In genomic region chr5:111770266-111770665, GRCm38 (mm10) we compare ENCODE assay signal across 11 mouse cellular contexts. TPM values are rescaled to one million over a fixed set of nuclear protein-coding genes. Genes with fewer than 3 reads are reported as not detected.
DNase-seq lines count a peak whose midpoint lies in the region; ATAC-seq and TF ChIP-seq lines count a peak whose summit lies in the region.
"Had no signal": no experiment of that assay in that cellular context is flagged by ENCODE, and none has a peak within 500 bp of the region (broad histone marks: within the 10 kb centered on the region; RNA-seq: fewer than 3 reads in every experiment).

No protein-coding gene starts in this region.

- no peaks in the 10 kb centered on the region for H3K9me3 ChIP-seq in hindbrain, embryonic 13.5 days

- peak; percentile 4 for DNase-seq in cerebellum, adult 9-11 months
- DNase-seq in cerebellum, adult 2 months, result no peak
- peak; percentile 92 for DNase-seq in forelimb bud, embryonic 11.5 days (ENCODE audit: low read depth, low spot score)
- peak; percentile 8 for DNase-seq in lung, adult 2 months
- DNase-seq in retina, postnatal 1 day, result peak; percentile 82
- no peak for DNase-seq in left cerebral cortex, adult 2 months (ENCODE audit: extremely low spot score in 1 of 2, low spot score in 2 of 2)
- no peak for DNase-seq in layer of hippocampus, postnatal 14 days (ENCODE audit: low spot score in 2 of 2)

- 13% methylated on average over 15 of the region's 15 CpGs for WGBS in cerebellum, adult 2 months
- WGBS in hindbrain, embryonic 13.5 days, result 7% methylated on average over 15 of the region's 15 CpGs
- 14% methylated on average over 15 of the region's 15 CpGs for WGBS in lung, adult 2 months

- H3K27me3 ChIP-seq in cerebellum, adult 2 months (ENCODE audit: control insufficient read depth, insufficient read depth, low read length), result no peaks in the 10 kb centered on the region
- H3K27me3 ChIP-seq in hindbrain, embryonic 13.5 days, result no peaks in the 10 kb centered on the region

- H3K4me3 ChIP-seq in cerebellum, adult 2 months (replicated peaks; ENCODE audit: insufficient read depth, low read depth, low read length), result no peak overlapping the region
- H3K4me3 ChIP-seq in hindbrain, embryonic 13.5 days, result no peak overlapping the region
- no peak overlapping the region for H3K4me3 ChIP-seq in lung, adult 2 months (replicated peaks; ENCODE audit: extremely low read depth, low read depth, low read length)
- H3K4me3 ChIP-seq in left cerebral cortex, adult 2 months, result no peak overlapping the region
- H3K4me3 ChIP-seq: erythroblast, embryonic 14.5 days had no signal

- no peaks in the 10 kb centered on the region for H3K4me1 ChIP-seq in cerebellum, adult 2 months (ENCODE audit: control insufficient read depth, insufficient read depth, low read length)
- peaks cover 45% of the 10 kb centered on the region for H3K4me1 ChIP-seq in hindbrain, embryonic 13.5 days (replicated peaks)
- H3K4me1 ChIP-seq in lung, adult 2 months (ENCODE audit: control insufficient read depth, insufficient read depth, low read length), result no peaks in the 10 kb centered on the region

- TF ChIP-seq CTCF in cerebellum, adult 2 months (IDR thresholded peaks at IDR 0.05; ENCODE audit: borderline replicate concordance, insufficient read depth, low read depth, low read length), result no peak
- no peak for TF ChIP-seq CTCF in lung, adult 2 months (IDR thresholded peaks at IDR 0.05; ENCODE audit: insufficient read depth, low read length)
- no peak for TF ChIP-seq CTCF in left cerebral cortex, adult 2 months (IDR thresholded peaks at IDR 0.05)

- peak overlapping the region; percentile 23 for H3K4me2 ChIP-seq in hindbrain, embryonic 13.5 days

- H3K27ac ChIP-seq in cerebellum, adult 2 months (ENCODE audit: insufficient read depth, low read length), result no peak overlapping the region
- peak overlapping the region; percentile 56; the same call in 1 of the 2 replicates for H3K27ac ChIP-seq in hindbrain, embryonic 13.5 days
- H3K27ac ChIP-seq in left cerebral cortex, adult 2 months, result no peak overlapping the region

- intact Hi-C loops in left cerebral cortex, adult 2 months (cut with DNase I), result no loop called here

- H3K36me3 ChIP-seq in hindbrain, embryonic 13.5 days, result no peaks in the 10 kb centered on the region

- peak overlapping the region; percentile 43; the same call in 1 of the 2 replicates for H3K9ac ChIP-seq in hindbrain, embryonic 13.5 days

- TF ChIP-seq POLR2A in cerebellum, adult 2 months (IDR thresholded peaks at IDR 0.05; ENCODE audit: borderline replicate concordance, insufficient read depth, low read length), result no peak
- TF ChIP-seq POLR2A in lung, adult 2 months (IDR thresholded peaks at IDR 0.05; ENCODE audit: borderline replicate concordance, extremely low read depth, low read depth, low read length), result no peak

- peak; percentile 53; the same call in 1 of the 2 replicates for ATAC-seq in hindbrain, embryonic 13.5 days (ENCODE audit: low FRiP score)

RNA-seq across cellular contexts. Expression of gene Gm26897, which starts 36.5 kb away (rescaled TPM):
- not detected in 2 replicates for polyA plus RNA-seq in cerebellum, adult 2 months (2012; rRNA removed)
- polyA plus RNA-seq in hindbrain, embryonic 13.5 days (2015; fragmentation: Nextera tagmentation; extraction: Ambion mirVana), result not detected in 2 replicates
- polyA plus RNA-seq in lung, adult 2 months (2012; rRNA removed), result not detected in 2 replicates
- not detected for total RNA-seq in left cerebral cortex, adult 2 months (2021)
- not detected for total RNA-seq in layer of hippocampus, postnatal 14 days (2021)
- polyA plus RNA-seq: C2C12; erythroblast, embryonic 14.5 days; spleen, adult 2 months had no signal

Comparison
In these comparisons a context has a peak if more than half of its experiments do, and no peak if none do; other contexts are left out.
1. DNase-seq: peak in cerebellum, adult 9-11 months (single experiment), forelimb bud, embryonic 11.5 days (single experiment), lung, adult 2 months (single experiment) and retina, postnatal 1 day (single experiment); none in cerebellum, adult 2 months (0 of 2), left cerebral cortex, adult 2 months (0 of 2) and layer of hippocampus, postnatal 14 days (0 of 2).